Mouse (Mus musculus) brain, embryonic 14.5 days (tissue): ENCODE data around the gene Trnau1ap.

Source experiments
- CTCF ChIP-seq: fragments of 200-500 bp; IDR thresholded peaks from 2 replicates; pipeline ENCODE4 v1.5.1; 2012; ENCODE audit warnings: inconsistent platforms, mild to moderate bottlenecking, moderate library complexity, borderline replicate concordance; ENCODE audit not compliant: insufficient read depth, insufficient read length; ENCODE audit errors: extremely low read depth
- POLR2A ChIP-seq: fragments of 200-500 bp; IDR thresholded peaks from 2 replicates; pipeline ENCODE4 v1.6.1; 2012; ENCODE audit warnings: mild to moderate bottlenecking, inconsistent platforms, borderline replicate concordance; ENCODE audit not compliant: poor library complexity, insufficient read depth, insufficient read length, severe bottlenecking; ENCODE audit errors: extremely low read depth

- no peak for TF ChIP-seq CTCF
- no peak for TF ChIP-seq POLR2A
Observed at GRCm38 (mm10) chr4:132359510-132359909, 30.2 kb upstream of the Trnau1ap start.
